Mouse (Mus musculus): ENCODE measurements around the gene Tepp.

Gene Tepp

GRCm38 (mm10) chr8:95369581-95370326, 59.4 kb downstream of the Tepp start:
- no peak for DNase-seq

GRCm38 (mm10) chr8:95373389-95374002, 63.1 kb downstream of the Tepp start:
- DNase-seq: no peak

GRCm38 (mm10) chr8:95374429-95374828, 64.1 kb downstream of the Tepp start:
- no peak for DNase-seq

GRCm38 (mm10) chr8:95375374-95375930, 65.1 kb downstream of the Tepp start:
- DNase-seq: no peak

All from right cerebral cortex, adult 18-20 months (tissue).